Mouse (Mus musculus): ENCODE results near the gene Pla1a. TPM values are rescaled to one million over a fixed set of nuclear protein-coding genes. Genes with fewer than 3 reads are reported as not detected.
A peak's percentile ranks its signal among the peaks of the same experiment; 100 is the strongest.
"Not testable (repeated sequence)": the region's sequence is repeated elsewhere in the genome, so short reads cannot be mapped to it uniquely, and the experiment has no call there.

The Pla1a gene
- polyA plus RNA-seq, 1 experiment from 2014 or later: 0.67 TPM

GRCm38 (mm10) chr16:38455511-38456418, 22.8 kb upstream of the Pla1a start, which contains the start of gene Cd80:
Cd80 (plus strand) TSS chr16:38455561.
- Histone ChIP-seq H3K9me3 (no peaks in the 10 kb centered on the region), H3K4me2 (no peak within 1 kb of the TSS), H3K27me3 (no peaks in the 10 kb centered on the region), H3K36me3 (no peaks in the 10 kb centered on the region), H3K27ac (no peak within 1 kb of the TSS), H3K4me3 (no peak within 1 kb of the TSS), H3K4me1 (peaks cover 9% of the 10 kb centered on the region), H3K9ac (no peak within 1 kb of the TSS)
- 68% methylated on average over 17 of the region's 17 CpGs for WGBS
- no peak for ATAC-seq (ENCODE audit: insufficient number of reproducible peaks, low FRiP score, low TSS enrichment, low read depth)

GRCm38 (mm10) chr16:38454533-38455254, 21.7 kb upstream of the Pla1a start:
- Histone ChIP-seq H3K9ac (no peak overlapping the region), H3K4me1 (peaks cover 16% of the 10 kb centered on the region), H3K4me2 (no peak overlapping the region), H3K9me3 (no peaks in the 10 kb centered on the region), H3K4me3 (no peak overlapping the region), H3K27ac (no peak overlapping the region), H3K27me3 (no peaks in the 10 kb centered on the region), H3K36me3 (peaks cover 6% of the 10 kb centered on the region)
- ATAC-seq (ENCODE audit: insufficient number of reproducible peaks, low FRiP score, low TSS enrichment, low read depth): no peak
- 73% methylated on average over 11 of the region's 11 CpGs for WGBS

DNA sequence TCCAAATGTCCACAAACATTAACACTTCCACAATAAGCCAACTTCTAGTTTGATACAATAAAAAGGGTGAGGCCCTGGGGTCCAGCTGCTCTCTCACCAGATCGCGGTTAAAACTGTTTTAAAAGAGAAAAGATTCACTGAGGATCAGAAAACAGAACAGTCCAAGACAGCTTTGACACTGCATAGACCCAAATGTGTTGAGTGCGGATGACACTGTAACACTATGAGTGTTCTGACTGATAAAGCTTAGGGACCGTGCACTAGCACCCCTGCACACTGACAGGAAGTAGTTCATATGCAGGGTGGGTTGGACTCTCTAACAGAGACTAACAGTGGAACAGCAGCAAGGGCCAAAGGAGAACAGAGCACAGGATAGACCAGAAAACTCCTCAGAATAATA, 21.0 kb upstream of the Pla1a start:
- Histone ChIP-seq H3K4me3 (no peak overlapping the region), H3K36me3 (peaks cover 10% of the 10 kb centered on the region), H3K4me1 (peaks cover 16% of the 10 kb centered on the region), H3K9me3 (no peaks in the 10 kb centered on the region), H3K27me3 (no peaks in the 10 kb centered on the region), H3K27ac (no peak overlapping the region), H3K9ac (no peak overlapping the region), H3K4me2 (no peak overlapping the region)
- no peak for ATAC-seq (ENCODE audit: insufficient number of reproducible peaks, low FRiP score, low TSS enrichment, low read depth)
- WGBS: 90% methylated on average over 4 of the region's 4 CpGs

DNA sequence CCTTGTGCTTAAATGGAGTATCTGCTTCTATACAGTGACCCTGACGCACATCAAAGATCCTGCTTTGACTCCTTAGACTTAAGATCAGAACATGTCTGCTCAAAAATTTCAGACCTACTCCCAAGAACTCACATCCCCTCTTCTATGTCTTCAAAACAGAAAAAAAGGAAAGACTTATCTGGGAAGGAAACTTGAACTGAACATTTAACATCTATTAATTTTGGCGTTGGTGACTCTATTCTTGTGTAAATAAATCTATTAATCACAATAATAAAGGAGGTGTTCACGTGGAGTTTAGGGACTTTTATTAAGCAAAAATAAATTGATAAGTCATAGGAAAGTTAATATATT, 20.2 kb upstream of the Pla1a start:
- H3K4me3 ChIP-seq: peak overlapping the region; percentile 76
- H3K27ac ChIP-seq: peak overlapping the region; percentile 97
- H3K9ac ChIP-seq: peak overlapping the region; percentile 92
- 23% methylated on average over 3 of the region's 3 CpGs for WGBS
- no peaks in the 10 kb centered on the region for H3K27me3 ChIP-seq
- peaks cover 16% of the 10 kb centered on the region for H3K4me1 ChIP-seq
- peaks cover 16% of the 10 kb centered on the region for H3K36me3 ChIP-seq
- H3K9me3 ChIP-seq: no peaks in the 10 kb centered on the region
- peak overlapping the region; percentile 58 for H3K4me2 ChIP-seq
- no peak for ATAC-seq (ENCODE audit: insufficient number of reproducible peaks, low FRiP score, low TSS enrichment, low read depth)

DNA sequence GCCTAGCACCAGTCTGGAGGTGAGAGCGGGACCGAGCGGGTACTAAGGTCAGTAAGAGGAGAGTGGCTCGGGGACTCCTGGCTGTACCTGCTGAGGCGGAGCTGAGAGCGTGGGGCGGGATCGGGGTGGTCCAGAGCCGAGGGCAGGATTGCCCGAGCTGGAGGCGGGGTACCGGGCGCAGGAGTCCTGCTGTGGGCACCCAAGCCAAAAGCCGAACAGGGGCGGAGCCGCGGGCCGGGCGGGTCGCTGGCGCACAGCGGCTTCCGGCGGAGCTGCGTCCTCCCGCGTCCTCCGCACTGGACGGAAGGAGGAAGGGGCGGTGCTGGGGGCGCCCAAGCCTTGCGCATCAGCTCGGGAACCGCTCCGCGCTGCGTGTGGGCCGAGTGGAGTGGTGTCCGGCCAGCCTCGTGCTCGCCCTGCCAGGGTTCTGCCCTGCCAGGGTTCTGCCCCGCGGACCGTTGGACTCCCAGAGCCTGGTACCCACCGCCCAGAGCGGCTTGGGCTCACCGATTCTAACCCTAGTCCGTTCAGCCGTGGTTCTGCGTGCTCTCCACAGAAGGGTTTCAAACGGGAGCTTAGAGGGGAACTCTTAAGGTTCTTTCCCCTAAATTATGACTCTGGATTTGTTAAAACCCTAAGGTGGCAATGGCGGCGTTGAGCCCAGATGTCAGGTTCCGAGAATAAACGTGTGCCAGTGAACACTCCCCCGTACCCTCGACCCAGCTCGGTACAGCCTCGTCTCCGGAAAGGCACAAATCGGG, 19.7 kb upstream of the Pla1a start, which contains the start of gene Adprh:
TSS of gene Adprh (minus strand) at position 262 of the 761 bp plus-strand sequence.
- H3K36me3 ChIP-seq: peaks cover 21% of the 10 kb centered on the region
- peak; percentile 95 for ATAC-seq (ENCODE audit: insufficient number of reproducible peaks, low FRiP score, low TSS enrichment, low read depth)
- peaks cover 16% of the 10 kb centered on the region for H3K4me1 ChIP-seq
- H3K4me2 ChIP-seq: peak within 1 kb of the TSS; percentile 58
- H3K9me3 ChIP-seq: no peaks in the 10 kb centered on the region
- under 1% methylated on average over 48 of the region's 61 CpGs for WGBS
- peak within 1 kb of the TSS; percentile 92 for H3K9ac ChIP-seq
- H3K4me3 ChIP-seq: peak within 1 kb of the TSS; percentile 76
- H3K27me3 ChIP-seq: no peaks in the 10 kb centered on the region
- H3K27ac ChIP-seq: peak within 1 kb of the TSS; percentile 97

DNA sequence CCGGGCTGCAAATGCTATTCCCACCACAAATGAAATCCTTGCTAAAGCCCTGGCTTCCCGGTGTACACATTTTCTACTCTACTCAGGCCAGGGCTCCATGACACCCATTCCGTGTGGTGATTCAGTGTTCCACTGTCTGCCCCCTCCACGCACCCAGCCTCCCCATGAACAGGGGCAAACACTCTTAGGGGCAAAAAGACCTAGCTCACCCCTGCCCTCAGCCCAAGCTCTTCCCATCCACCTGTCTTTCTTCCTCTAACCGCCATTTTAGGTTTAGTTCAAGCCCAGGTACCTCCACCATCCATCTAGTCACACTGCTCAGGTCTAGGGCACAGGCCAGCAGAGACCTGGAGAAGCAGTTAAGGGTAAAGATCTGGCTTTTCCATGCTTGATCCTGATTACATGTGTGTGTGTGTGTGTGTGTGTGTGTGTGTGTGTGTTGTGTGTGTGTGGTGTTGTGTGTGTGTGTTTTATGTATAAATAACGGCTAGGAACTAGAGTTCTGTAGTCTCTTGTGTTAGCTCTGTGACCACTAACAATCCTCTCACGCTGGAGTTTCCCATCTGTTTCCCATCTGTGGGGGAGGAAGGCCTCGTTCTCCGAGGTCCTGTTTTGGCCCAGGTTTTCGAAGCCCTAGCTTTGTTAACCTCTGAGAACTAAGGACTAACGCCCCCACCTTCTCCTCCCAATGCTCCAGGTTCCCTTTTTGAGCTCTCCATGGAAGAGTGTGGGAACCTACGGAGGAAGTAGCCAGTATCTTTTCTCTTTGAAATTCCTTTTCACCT, 18.7 kb upstream of the Pla1a start:
- WGBS: 35% methylated on average over 12 of the region's 12 CpGs
- H3K4me2 ChIP-seq: peak overlapping the region; percentile 58
- no peak for ATAC-seq (ENCODE audit: insufficient number of reproducible peaks, low FRiP score, low TSS enrichment, low read depth)

GRCm38 (mm10) chr16:38450707-38451106, 17.8 kb upstream of the Pla1a start:
- H3K36me3 ChIP-seq: peaks cover 40% of the 10 kb centered on the region

More for the DNA sequence above, 18.7 kb upstream of the Pla1a start:
- Histone ChIP-seq H3K9me3 (no peaks in the 10 kb centered on the region), H3K9ac (peak overlapping the region; percentile 92), H3K27me3 (no peaks in the 10 kb centered on the region), H3K27ac (peak overlapping the region; percentile 97), H3K4me1 (peaks cover 16% of the 10 kb centered on the region), H3K4me3 (peak overlapping the region; percentile 76), H3K36me3 (peaks cover 31% of the 10 kb centered on the region)

DNA sequence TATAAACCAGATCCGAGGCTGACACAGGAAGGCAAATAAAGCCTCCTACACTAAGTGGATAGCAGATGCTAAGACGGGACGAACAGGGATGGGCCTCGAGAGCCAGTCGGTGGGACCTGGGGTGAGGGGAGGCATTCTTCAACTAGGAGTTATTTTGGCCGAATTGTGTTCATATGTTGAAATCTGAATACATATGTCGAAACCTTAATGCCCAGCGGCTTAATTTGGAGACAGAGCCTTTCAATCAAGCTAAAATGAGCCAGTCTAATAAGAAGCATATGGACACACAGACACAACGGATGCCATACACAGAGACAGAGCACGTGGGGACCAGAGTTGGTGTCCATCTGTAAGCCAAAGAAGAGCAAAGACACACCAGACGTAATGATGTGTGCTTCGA, 15.5 kb upstream of the Pla1a start:
- H3K27me3 ChIP-seq: no peaks in the 10 kb centered on the region
- WGBS: 72% methylated on average over 12 of the region's 12 CpGs
- H3K27ac ChIP-seq: no peak overlapping the region
- no peak overlapping the region for H3K4me3 ChIP-seq
- H3K36me3 ChIP-seq: peaks cover 57% of the 10 kb centered on the region
- H3K9me3 ChIP-seq: no peaks in the 10 kb centered on the region
- H3K4me2 ChIP-seq: no peak overlapping the region
- peaks cover 16% of the 10 kb centered on the region for H3K4me1 ChIP-seq
- no peak for ATAC-seq (ENCODE audit: insufficient number of reproducible peaks, low FRiP score, low TSS enrichment, low read depth)
- no peak overlapping the region for H3K9ac ChIP-seq

More at GRCm38 (mm10) chr16:38450707-38451106, 17.8 kb upstream of the Pla1a start:
- Histone ChIP-seq H3K27ac (no peak overlapping the region), H3K4me3 (no peak overlapping the region), H3K9ac (no peak overlapping the region), H3K9me3 (no peaks in the 10 kb centered on the region), H3K4me2 (no peak overlapping the region), H3K4me1 (peaks cover 16% of the 10 kb centered on the region), H3K27me3 (no peaks in the 10 kb centered on the region)
- no peak for ATAC-seq (ENCODE audit: insufficient number of reproducible peaks, low FRiP score, low TSS enrichment, low read depth)
- WGBS: 85% methylated on average over 7 of the region's 7 CpGs

DNA sequence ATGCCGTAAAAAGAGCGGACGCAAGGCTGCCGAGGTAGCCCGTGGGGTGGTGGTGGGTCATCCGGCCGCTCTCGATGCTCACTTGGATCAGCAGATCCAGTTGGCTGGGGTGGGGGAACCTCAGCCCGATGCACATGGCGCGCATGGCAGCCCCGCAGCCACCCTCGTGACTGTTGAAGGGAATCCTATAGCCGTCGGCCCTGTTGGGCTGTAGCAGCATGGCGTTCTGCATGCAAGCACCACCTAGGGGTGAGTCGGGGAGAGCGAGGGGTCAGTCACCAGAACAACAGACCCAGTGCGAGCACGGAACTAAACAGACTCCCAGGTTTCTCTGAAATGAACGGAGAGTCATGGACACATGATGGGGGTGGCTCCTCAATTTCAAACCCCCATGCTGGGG, 14.4 kb upstream of the Pla1a start:
- H3K4me2 ChIP-seq: no peak overlapping the region
- H3K4me3 ChIP-seq: no peak overlapping the region
- H3K27ac ChIP-seq: no peak overlapping the region
- no peaks in the 10 kb centered on the region for H3K27me3 ChIP-seq
- H3K9me3 ChIP-seq: no peaks in the 10 kb centered on the region
- H3K9ac ChIP-seq: no peak overlapping the region
- peaks cover 57% of the 10 kb centered on the region for H3K36me3 ChIP-seq
- peaks cover 16% of the 10 kb centered on the region for H3K4me1 ChIP-seq
- no peak for ATAC-seq (ENCODE audit: insufficient number of reproducible peaks, low FRiP score, low TSS enrichment, low read depth)
- 90% methylated on average over 21 of the region's 21 CpGs for WGBS

GRCm38 (mm10) chr16:38446141-38446540, 13.2 kb upstream of the Pla1a start:
- ATAC-seq (ENCODE audit: insufficient number of reproducible peaks, low FRiP score, low TSS enrichment, low read depth); H3K27me3 ChIP-seq: not testable (repeated sequence)

DNA sequence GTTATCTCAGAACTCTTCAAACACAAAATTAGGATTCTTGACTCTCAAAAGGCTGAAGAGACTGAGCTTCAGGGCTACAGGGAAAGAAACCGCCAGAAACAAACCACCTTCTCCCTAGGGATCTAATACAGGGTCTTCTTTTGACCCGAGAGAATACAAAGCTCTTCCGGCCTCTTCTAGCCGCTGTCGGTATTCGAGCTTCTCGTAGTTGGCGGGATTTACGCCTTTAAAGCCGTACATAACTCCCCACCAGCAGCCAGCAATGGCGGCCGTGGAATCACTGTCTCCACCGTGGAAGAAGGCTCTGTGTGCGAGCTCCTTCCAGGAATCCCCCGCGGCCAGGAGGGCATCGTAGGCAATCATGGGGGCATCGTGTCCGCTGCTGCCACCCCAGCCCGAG, 12.6 kb upstream of the Pla1a start:
- no peak overlapping the region for H3K9ac ChIP-seq
- no peak overlapping the region for H3K27ac ChIP-seq
- 0 out of 2 replicates have a peak, but pooled peaks cover 7% of the 10 kb centered on the region for H3K4me1 ChIP-seq
- no peaks in the 10 kb centered on the region for H3K9me3 ChIP-seq
- H3K4me2 ChIP-seq: no peak overlapping the region
- H3K36me3 ChIP-seq: peaks cover 57% of the 10 kb centered on the region
- ATAC-seq (ENCODE audit: insufficient number of reproducible peaks, low FRiP score, low TSS enrichment, low read depth): no peak
- H3K4me3 ChIP-seq: no peak overlapping the region
- 95% methylated on average over 20 of the region's 20 CpGs for WGBS
- no peaks in the 10 kb centered on the region for H3K27me3 ChIP-seq

More at GRCm38 (mm10) chr16:38446141-38446540, 13.2 kb upstream of the Pla1a start:
- not testable (repeated sequence) for H3K4me3 ChIP-seq, H3K9ac ChIP-seq, H3K27ac ChIP-seq, H3K9me3 ChIP-seq, H3K4me2 ChIP-seq, H3K4me1 ChIP-seq
- 97% methylated on average over 2 of the region's 2 CpGs for WGBS
- H3K36me3 ChIP-seq: peaks cover 57% of the 10 kb centered on the region

All from limb, embryonic 15.5 days (tissue).